24 mouse cellular contexts compared by ENCODE assay signal in the genomic region with DNA sequence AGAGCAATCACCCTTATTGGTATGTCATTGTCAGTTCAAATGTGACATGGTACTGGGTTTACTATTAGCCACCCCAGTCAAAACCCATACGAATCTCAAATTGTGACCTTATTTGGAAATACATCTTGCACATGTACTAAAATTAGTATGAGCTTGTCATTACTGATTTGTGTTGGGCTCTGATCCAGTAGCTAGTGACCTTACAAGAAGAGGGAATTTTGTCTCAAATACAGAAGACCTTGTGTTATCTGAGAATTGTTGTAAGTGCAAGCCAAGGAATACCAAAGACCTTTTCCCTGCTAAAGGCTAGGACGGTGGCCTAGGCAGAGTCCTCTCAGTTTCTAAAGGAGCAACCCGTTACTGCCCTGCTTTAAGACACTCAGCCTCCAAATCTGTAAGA.
DNase-seq lines count a peak whose midpoint lies in the region; ATAC-seq and TF ChIP-seq lines count a peak whose summit lies in the region.
"Had no signal": no experiment of that assay in that cellular context is flagged by ENCODE, and none has a peak within 500 bp of the region (broad histone marks: within the 10 kb centered on the region; RNA-seq: fewer than 3 reads in every experiment).

No protein-coding gene starts in this region.

- peaks cover 0 to 9% of the 10 kb centered on the region in 2 experiments; a peak in 2 of 4 replicates for H3K4me1 ChIP-seq in heart, embryonic 14.5 days (ENCODE audit: control insufficient read depth in 2 of 2, insufficient read depth in 2 of 2, low read length in 2 of 2)
- H3K4me1 ChIP-seq in lung, embryonic 14.5 days (ENCODE audit: insufficient read depth): no peaks in the 10 kb centered on the region
- H3K4me1 ChIP-seq: embryonic facial prominence, embryonic 10.5 days; forebrain, embryonic 10.5 days; hindbrain, embryonic 15.5 days; intestine, embryonic 15.5 days; midbrain, embryonic 10.5 days; neural tube, embryonic 15.5 days had no signal

- no peak overlapping the region for H3K4me3 ChIP-seq in heart, embryonic 14.5 days (ENCODE audit: control insufficient read depth in 1 of 2, insufficient read depth in 1 of 2, low read depth in 1 of 2, low read length in 2 of 2)
- no peak overlapping the region for H3K4me3 ChIP-seq in lung, embryonic 14.5 days (ENCODE audit: low read depth, low read length)
- H3K4me3 ChIP-seq: embryonic facial prominence, embryonic 10.5 days; forebrain, embryonic 10.5 days; hindbrain, embryonic 15.5 days; intestine, embryonic 15.5 days; limb, embryonic 13.5 days; lung, embryonic 15.5 days; midbrain, embryonic 10.5 days; neural tube, embryonic 15.5 days had no signal

- no peaks in the 10 kb centered on the region for H3K27me3 ChIP-seq in heart, embryonic 14.5 days (ENCODE audit: control insufficient read depth, insufficient read depth, low read length)
- H3K27me3 ChIP-seq in lung, embryonic 14.5 days (ENCODE audit: insufficient read depth, low read length): no peaks in the 10 kb centered on the region
- H3K27me3 ChIP-seq: hindbrain, embryonic 15.5 days; intestine, embryonic 15.5 days; limb, embryonic 13.5 days; lung, embryonic 15.5 days; neural tube, embryonic 15.5 days had no signal

- H3K27ac ChIP-seq in heart, embryonic 14.5 days (replicated peaks in 1 of 2; ENCODE audit: control insufficient read depth in 1 of 2, insufficient read depth in 1 of 2, low read depth in 2 of 2, low read length in 2 of 2): peak overlapping the region; percentile 47 to 56; a peak in 3 of 4 replicates
- peak overlapping the region; percentile 40; the same call in 1 of the 2 replicates for H3K27ac ChIP-seq in lung, embryonic 14.5 days (ENCODE audit: low read depth)
- H3K27ac ChIP-seq: embryonic facial prominence, embryonic 10.5 days; forebrain, embryonic 10.5 days; hindbrain, embryonic 15.5 days; intestine, embryonic 15.5 days; limb, embryonic 13.5 days; liver, embryonic 14.5 days; midbrain, embryonic 10.5 days; neural tube, embryonic 15.5 days had no signal

- ATAC-seq in heart, embryonic 14.5 days (ENCODE audit: insufficient number of reproducible peaks, insufficient read depth, low FRiP score, low read depth): no peak
- ATAC-seq in lung, embryonic 14.5 days (ENCODE audit: insufficient read depth): no peak
- ATAC-seq in erythroblast, adult 5-6 weeks (replicated peaks; ENCODE audit: low FRiP score, poor library complexity, severe bottlenecking): no peak
- ATAC-seq: CD4-positive, CD25-positive, alpha-beta regulatory T cell, adult 4 months; forebrain, embryonic 16.5 days; intestine, embryonic 15.5 days had no signal

- H3K4me2 ChIP-seq in heart, embryonic 14.5 days (ENCODE audit: low read length): no peak overlapping the region
- no peak overlapping the region for H3K4me2 ChIP-seq in lung, embryonic 14.5 days
- H3K4me2 ChIP-seq: hindbrain, embryonic 15.5 days; intestine, embryonic 15.5 days; limb, embryonic 13.5 days; lung, embryonic 15.5 days; neural tube, embryonic 15.5 days had no signal

- TF ChIP-seq CTCF in lung, embryonic 14.5 days (IDR thresholded peaks at IDR 0.05; ENCODE audit: low read depth): no peak

- 55% methylated on average over 3 of the region's 3 CpGs for WGBS in heart, embryonic 14.5 days
- 41% methylated on average over 3 of the region's 3 CpGs for WGBS in lung, embryonic 14.5 days

- no peaks in the 10 kb centered on the region for H3K9me3 ChIP-seq in heart, embryonic 14.5 days (ENCODE audit: control insufficient read depth, low read length)
- no peaks in the 10 kb centered on the region for H3K9me3 ChIP-seq in lung, embryonic 14.5 days (ENCODE audit: low read depth, low read length)
- H3K9me3 ChIP-seq: embryonic facial prominence, embryonic 10.5 days; forebrain, embryonic 10.5 days; hindbrain, embryonic 15.5 days; intestine, embryonic 15.5 days; limb, embryonic 13.5 days; lung, embryonic 15.5 days; midbrain, embryonic 10.5 days; neural tube, embryonic 15.5 days had no signal

- H3K36me3 ChIP-seq in heart, embryonic 14.5 days (ENCODE audit: control insufficient read depth, insufficient read depth, low read length): no peaks in the 10 kb centered on the region
- no peaks in the 10 kb centered on the region for H3K36me3 ChIP-seq in lung, embryonic 14.5 days (ENCODE audit: insufficient read depth)
- H3K36me3 ChIP-seq: embryonic facial prominence, embryonic 10.5 days; forebrain, embryonic 10.5 days; hindbrain, embryonic 15.5 days; intestine, embryonic 15.5 days; limb, embryonic 13.5 days; lung, embryonic 15.5 days; midbrain, embryonic 10.5 days; neural tube, embryonic 15.5 days had no signal

- no peak overlapping the region for H3K9ac ChIP-seq in heart, embryonic 14.5 days (ENCODE audit: low read length)
- no peak overlapping the region for H3K9ac ChIP-seq in lung, embryonic 14.5 days
- H3K9ac ChIP-seq: hindbrain, embryonic 15.5 days; intestine, embryonic 15.5 days; limb, embryonic 13.5 days; liver, embryonic 14.5 days; lung, embryonic 15.5 days; neural tube, embryonic 15.5 days had no signal

- DNase-seq in cerebellum, postnatal 10 days: peak; percentile 12 to 31
- no peak for DNase-seq in cerebellum, adult 18-20 months
- no peak for DNase-seq in heart, adult 11 months
- DNase-seq in lung, embryonic 14.5 days: peak; percentile 9
- no peak for DNase-seq in lung, postnatal 25 days (ENCODE audit: low spot score)
- DNase-seq in adipocyte (ENCODE audit: low spot score): peak; percentile 31
- DNase-seq: cerebellum, adult 8-10 months; gastrocnemius, postnatal 36 days; kidney, postnatal 4 days; right cerebral cortex, postnatal 25 days; spleen, adult 18-20 months had no signal

Comparison
In these comparisons a context has a peak if more than half of its experiments do, and no peak if none do; other contexts are left out.
1. DNase-seq: peak in cerebellum, postnatal 10 days (2 of 2), lung, embryonic 14.5 days (single experiment) and adipocyte (single experiment); none in cerebellum, adult 18-20 months (0 of 2), heart, adult 11 months (single experiment) and lung, postnatal 25 days (single experiment).